Mouse (Mus musculus): ENCODE measurements at regions not wholly inside any gene's neighbourhood (a gene's known extent, or its start where the extent isn't known, plus 50 kb on each side); places are given as distances from the start of the nearest gene placed in this dataset.

- DNase-seq (ENCODE audit: low read depth, low spot score), result peak; percentile 26
Measured at GRCm38 (mm10) chr8:8772424-8772823, 82.1 kb upstream of the Arglu1 start.

DNA sequence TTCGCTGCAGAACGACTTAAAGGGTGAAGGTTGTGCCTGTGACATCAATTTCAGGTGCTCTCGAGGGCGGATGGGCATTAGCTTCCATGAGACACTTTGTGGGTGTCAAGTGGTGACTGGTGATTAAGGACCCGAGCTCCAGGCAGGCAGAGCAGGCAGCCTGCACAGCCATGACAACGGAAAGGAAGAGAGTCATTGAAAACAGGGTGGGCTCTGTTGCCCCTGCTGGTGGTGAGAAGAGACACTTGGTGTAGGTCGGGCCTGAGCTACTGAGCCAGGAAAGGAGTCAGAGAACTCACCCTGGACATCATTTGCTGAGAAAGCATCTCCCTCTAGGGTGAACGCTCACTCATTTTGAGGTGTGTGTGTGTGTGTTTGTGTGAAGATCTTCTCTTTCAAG is 80.1 kb upstream of the Arglu1 start:
- no peak for DNase-seq (ENCODE audit: low read depth, low spot score)

GRCm38 (mm10) chr8:8762354-8762753 is 72.0 kb upstream of the Arglu1 start:
- DNase-seq (ENCODE audit: low read depth, low spot score), result no peak

DNA sequence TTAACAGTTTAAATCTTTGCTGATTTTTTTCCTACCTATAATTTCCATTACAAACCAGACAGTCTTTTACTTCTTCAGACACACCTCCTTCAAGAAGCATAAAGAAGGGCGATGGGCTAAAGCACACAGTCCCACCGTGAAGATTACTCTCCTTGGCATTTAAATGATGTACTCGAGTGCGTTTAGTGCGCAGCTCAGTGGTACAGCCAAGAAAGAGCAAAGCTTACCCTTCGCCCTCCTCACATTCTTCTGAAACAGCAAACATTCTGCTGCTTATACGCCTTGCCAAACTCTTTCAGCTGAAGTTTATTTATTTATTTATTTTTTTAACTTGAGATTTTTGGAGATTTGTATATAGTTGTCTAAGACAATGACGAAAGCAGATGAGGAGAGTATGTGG is 68.0 kb upstream of the Arglu1 start:
- DNase-seq (ENCODE audit: low read depth, low spot score), result no peak

DNA sequence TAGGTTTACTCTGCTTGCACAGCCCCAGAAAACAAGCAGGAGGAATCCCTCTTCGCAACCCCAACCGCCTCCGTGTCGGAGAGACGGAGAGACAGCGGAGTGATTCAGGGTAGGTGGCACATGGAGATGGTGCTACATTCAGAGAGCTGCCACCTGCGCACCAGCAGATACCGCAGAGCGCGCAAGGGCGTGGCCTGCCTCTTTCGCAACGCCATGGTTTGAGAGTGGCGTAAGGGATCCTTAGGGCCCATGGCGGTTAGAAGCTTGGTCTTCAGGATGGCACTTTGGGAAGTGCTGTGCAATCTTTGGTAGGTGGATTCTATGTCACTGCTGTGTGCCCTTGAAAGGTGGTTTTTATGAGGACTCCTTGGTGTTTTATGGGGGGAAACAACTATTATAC is 60.9 kb upstream of the Arglu1 start:
- no peak for DNase-seq (ENCODE audit: low read depth, low spot score)

GRCm38 (mm10) chr8:8746691-8747090 is 56.4 kb upstream of the Arglu1 start:
- no peak for DNase-seq (ENCODE audit: low read depth, low spot score)

- no peak for DNase-seq (ENCODE audit: low read depth, low spot score)
Measured at GRCm38 (mm10) chr8:8745615-8746285, 55.4 kb upstream of the Arglu1 start.

All from skeletal muscle tissue, adult 2 months (tissue).